Mouse (Mus musculus) heart, adult 2 months (tissue): Measurements from ENCODE around the gene B4galnt4. TPM values are rescaled to one million over a fixed set of nuclear protein-coding genes. Genes with fewer than 3 reads are reported as not detected.
"Not testable (repeated sequence)": the region's sequence is repeated elsewhere in the genome, so short reads cannot be mapped to it uniquely, and the experiment has no call there.

Source experiments
- DNase-seq, 2 experiments: peaks; one replicate each; pipeline ENCODE4 v3.0.0; 2021
- H3K27ac ChIP-seq: fragments of 200-600 bp; 2 replicates; pipeline ENCODE4 v1.8.1; 2022
- H3K27me3 ChIP-seq: fragments of 200-500 bp; 2 replicates; pipeline ENCODE4 v1.6.1; 2012; ENCODE audit warnings: mild to moderate bottlenecking, low read length, inconsistent platforms, mixed read lengths; ENCODE audit not compliant: control insufficient read depth, insufficient read depth
- H3K36me3 ChIP-seq: fragments of 200-500 bp; 2 replicates; pipeline ENCODE4 v1.6.1; 2012; ENCODE audit warnings: low read length, inconsistent platforms; ENCODE audit not compliant: control insufficient read depth, insufficient read depth
- H3K4me1 ChIP-seq: fragments of 200-500 bp; 2 replicates; pipeline ENCODE4 v1.6.1; 2011; ENCODE audit warnings: low read length; ENCODE audit not compliant: control insufficient read depth, insufficient read depth
- H3K4me3 ChIP-seq: fragments of 200-600 bp; 2 replicates; pipeline ENCODE4 v1.8.1; 2022
- H3K79me2 ChIP-seq: fragments of 200-500 bp; replicated peaks from 2 replicates; pipeline ENCODE4 v1.6.1; 2012; ENCODE audit warnings: mild to moderate bottlenecking, inconsistent platforms, low read length, moderate library complexity, mixed read lengths; ENCODE audit not compliant: control insufficient read depth, insufficient read depth
- H3K9ac ChIP-seq: fragments of 200-500 bp; 2 replicates; pipeline ENCODE4 v1.6.1; 2012; ENCODE audit warnings: low read depth, mild to moderate bottlenecking, control low read depth, inconsistent platforms, low read length, mixed read lengths
- CTCF ChIP-seq: fragments of 200-600 bp; IDR thresholded peaks from 2 replicates; pipeline ENCODE4 v1.8.1; 2022; ENCODE audit warnings: antibody characterized with exemption, mild to moderate bottlenecking, moderate library complexity
- EP300 ChIP-seq: fragments of 200-500 bp; IDR thresholded peaks from 2 replicates; pipeline ENCODE4 v1.6.1; 2011; ENCODE audit warnings: low read depth, low read length, control low read depth; ENCODE audit not compliant: insufficient read depth
- POLR2A ChIP-seq: fragments of 200-500 bp; IDR thresholded peaks from 2 replicates; pipeline ENCODE4 v1.6.1; 2011; ENCODE audit warnings: mild to moderate bottlenecking, low read depth, low read length, control low read depth; ENCODE audit not compliant: insufficient read depth
- WGBS: fragments of 180-500 bp; shearing (Covaris S2); methylation state at CpG from one replicate; pipeline ENCODE4 v1.1.7; 2018; 5-methylcytosine and 5-hydroxymethylcytosine counted together
- intact Hi-C: fragments of 180-260 bp; cut with DNase I; formaldehyde crosslinking; loops from one replicate; pipeline ENCODE4 v1.15.1; 2025
- polyA plus RNA-seq: library from polyadenylated mRNA; depleted of rRNA; stranded (reverse); fragments of >200 nt; gene quantifications from 2 replicates; pipeline ENCODE4 v1.2.3, GENCODE M21; 2012
- total RNA-seq, 2 experiments: library from RNA; stranded (reverse); gene quantifications; 2 replicates each; pipeline ENCODE4 v1.2.3; 2021

The B4galnt4 gene
- total and polyA plus RNA-seq, 3 experiments: 0.04 to 0.07 TPM; not detected in 1

DNA sequence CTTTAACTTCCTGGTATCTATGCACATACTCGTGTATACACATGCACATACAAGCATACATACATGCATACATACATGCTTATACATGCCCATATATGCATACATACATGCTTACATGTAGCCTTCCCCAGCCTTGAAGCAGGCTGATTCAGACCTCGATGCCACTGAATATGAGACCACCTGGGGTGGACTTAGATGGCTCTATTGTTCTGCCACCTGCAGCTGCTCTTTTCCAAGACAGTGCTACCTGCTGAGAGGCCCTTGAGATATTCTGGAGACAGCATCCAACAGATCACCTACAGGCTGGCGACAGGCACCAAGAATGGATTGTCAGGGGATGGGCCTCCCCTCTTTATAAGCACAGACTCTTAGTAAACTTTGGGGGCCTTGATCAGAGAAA, 30.5 kb upstream of the B4galnt4 start:
- TF ChIP-seq EP300: no peak
- no peak for TF ChIP-seq POLR2A
- no peak for TF ChIP-seq CTCF
- WGBS: 65% methylated on average over 3 of the region's 3 CpGs
- Histone ChIP-seq H3K36me3 (peaks cover 2% of the 10 kb centered on the region; the same call in 1 of the 2 replicates), H3K4me3 (no peak overlapping the region), H3K4me1 (peaks cover 5% of the 10 kb centered on the region), H3K27me3 (no peaks in the 10 kb centered on the region), H3K9ac (no peak overlapping the region), H3K27ac (no peak overlapping the region), H3K79me2 (no peaks in the 10 kb centered on the region)
- DNase-seq: no peak
- intact Hi-C loops: no loop called here

- no peak for DNase-seq
- WGBS: 67% methylated on average over 9 of the region's 9 CpGs
- no peak for TF ChIP-seq CTCF
- TF ChIP-seq POLR2A: no peak
- TF ChIP-seq EP300: no peak
- H3K36me3 ChIP-seq: no peaks in the 10 kb centered on the region
- H3K27me3 ChIP-seq: no peaks in the 10 kb centered on the region
- no peak overlapping the region for H3K4me3 ChIP-seq
- intact Hi-C loops: no loop called here
- no peak overlapping the region for H3K9ac ChIP-seq
- no peaks in the 10 kb centered on the region for H3K79me2 ChIP-seq
- no peak overlapping the region for H3K27ac ChIP-seq
- no peaks in the 10 kb centered on the region for H3K4me1 ChIP-seq
Measured at GRCm38 (mm10) chr7:141032458-141033167, 28.3 kb upstream of the B4galnt4 start.

DNA sequence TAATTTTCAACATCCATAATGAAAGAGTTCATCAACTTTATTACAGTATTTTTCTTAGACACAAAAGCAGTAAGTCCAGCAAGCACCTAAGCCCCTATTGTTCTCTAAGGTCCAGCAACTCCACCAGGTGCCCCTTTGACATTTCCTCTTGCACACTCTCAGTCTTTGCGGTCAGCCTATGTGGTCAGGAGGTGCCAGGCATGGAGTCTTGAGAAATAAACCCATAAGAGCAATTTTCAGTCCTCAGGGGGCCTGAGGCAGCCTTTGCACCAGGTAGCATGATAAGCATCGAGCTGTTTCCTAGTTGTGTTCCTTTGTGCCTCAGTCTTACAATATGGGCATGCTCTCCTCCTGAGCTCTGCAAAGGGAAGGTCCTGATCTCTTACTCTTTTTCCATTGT, 24.3 kb upstream of the B4galnt4 start:
- H3K27ac ChIP-seq, H3K27me3 ChIP-seq, DNase-seq, intact Hi-C loops, H3K4me1 ChIP-seq, H3K36me3 ChIP-seq, H3K9ac ChIP-seq, H3K79me2 ChIP-seq, H3K4me3 ChIP-seq: not testable (repeated sequence)
- 73% methylated on average over 1 of the region's 2 CpGs for WGBS

DNA sequence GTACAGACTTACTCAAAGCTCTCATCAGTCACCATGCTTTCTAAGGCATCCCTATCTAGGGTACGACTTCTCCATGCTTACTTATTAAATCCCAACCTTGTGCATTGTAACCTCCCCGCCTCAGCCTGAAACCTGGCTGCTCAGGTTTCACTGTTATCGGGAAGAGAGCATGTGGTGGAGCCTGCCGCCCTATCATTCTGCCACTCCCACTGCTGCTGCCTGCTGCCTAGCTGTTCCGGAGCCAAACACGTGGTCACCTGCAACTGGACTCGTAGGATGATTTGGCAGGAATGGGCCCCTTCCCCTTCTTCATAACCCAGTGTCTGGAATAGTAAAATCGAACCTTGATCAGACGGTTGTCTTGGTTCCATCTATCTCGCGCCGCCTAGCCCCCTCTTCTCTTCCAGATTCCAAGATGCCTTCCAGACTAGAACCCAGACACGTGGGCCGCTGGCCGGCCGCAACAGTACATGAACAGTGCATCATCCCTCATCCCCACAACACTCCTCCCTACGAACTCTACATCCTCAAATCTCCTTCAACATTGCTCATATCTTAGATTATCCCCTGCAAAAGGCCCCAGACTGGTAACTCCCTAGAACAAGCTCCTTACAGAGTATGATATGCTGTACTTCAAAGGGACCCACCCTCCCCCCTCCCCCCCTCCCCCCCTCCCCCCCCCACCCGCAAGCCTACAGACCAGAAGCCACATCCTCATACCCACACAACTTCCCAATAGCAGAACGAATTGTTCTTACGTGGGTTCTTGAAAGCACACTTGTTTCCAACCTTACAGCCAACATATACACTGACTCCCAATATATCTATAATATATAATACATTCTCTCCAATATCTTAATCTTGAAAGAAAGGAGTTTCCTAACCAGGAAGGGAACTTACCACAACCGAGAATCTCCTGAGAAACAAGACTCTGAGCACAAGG, 22.5 kb upstream of the B4galnt4 start:
- Histone ChIP-seq H3K4me3 (no peak overlapping the region), H3K79me2 (no peaks in the 10 kb centered on the region), H3K36me3 (no peaks in the 10 kb centered on the region; the same call in 1 of the 2 replicates), H3K9ac (no peak overlapping the region), H3K27me3 (no peaks in the 10 kb centered on the region), H3K4me1 (peaks cover 4% of the 10 kb centered on the region), H3K27ac (no peak overlapping the region)
- DNase-seq: no peak
- intact Hi-C loops: no loop called here
- no peak for TF ChIP-seq EP300
- TF ChIP-seq POLR2A: no peak
- no peak for TF ChIP-seq CTCF
- WGBS: 58% methylated on average over 20 of the region's 21 CpGs

- TF ChIP-seq POLR2A (no peak), EP300 (no peak), CTCF (no peak)
- no peaks in the 10 kb centered on the region for H3K79me2 ChIP-seq
- H3K27me3 ChIP-seq: no peaks in the 10 kb centered on the region
- intact Hi-C loops: no loop called here
- no peaks in the 10 kb centered on the region; the same call in 1 of the 2 replicates for H3K36me3 ChIP-seq
- peaks cover 4% of the 10 kb centered on the region for H3K4me1 ChIP-seq
- 93% methylated on average over 4 of the region's 4 CpGs for WGBS
- no peak overlapping the region for H3K27ac ChIP-seq
- no peak for DNase-seq
- H3K9ac ChIP-seq: no peak overlapping the region
- H3K4me3 ChIP-seq: no peak overlapping the region
Measured at GRCm38 (mm10) chr7:141039386-141040107, 21.4 kb upstream of the B4galnt4 start.
